Mouse (Mus musculus): ENCODE measurements around the gene Cyp8b1.

Cyp8b1 gene

DNA sequence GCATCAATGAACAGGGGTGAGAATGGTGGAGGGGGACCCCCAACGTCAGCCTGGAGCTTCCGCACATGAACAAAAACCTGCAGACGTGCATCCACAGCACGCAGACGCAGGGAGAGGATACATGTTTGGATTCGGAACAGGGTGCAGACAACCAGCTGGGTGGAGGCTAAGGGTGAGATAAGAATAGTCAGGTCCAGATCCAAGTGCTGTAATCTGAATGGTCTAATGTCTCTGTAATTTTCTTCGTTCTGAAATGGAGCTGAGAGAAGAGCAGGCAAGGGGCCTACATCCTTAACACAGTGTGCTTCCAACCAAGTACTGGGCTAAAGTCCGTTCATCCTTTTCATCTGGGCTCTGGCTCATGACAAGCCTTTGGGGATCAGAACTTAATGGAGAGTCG, 24.8 kb downstream of the Cyp8b1 start:
- WGBS: 95% methylated on average over 9 of the region's 9 CpGs

DNA sequence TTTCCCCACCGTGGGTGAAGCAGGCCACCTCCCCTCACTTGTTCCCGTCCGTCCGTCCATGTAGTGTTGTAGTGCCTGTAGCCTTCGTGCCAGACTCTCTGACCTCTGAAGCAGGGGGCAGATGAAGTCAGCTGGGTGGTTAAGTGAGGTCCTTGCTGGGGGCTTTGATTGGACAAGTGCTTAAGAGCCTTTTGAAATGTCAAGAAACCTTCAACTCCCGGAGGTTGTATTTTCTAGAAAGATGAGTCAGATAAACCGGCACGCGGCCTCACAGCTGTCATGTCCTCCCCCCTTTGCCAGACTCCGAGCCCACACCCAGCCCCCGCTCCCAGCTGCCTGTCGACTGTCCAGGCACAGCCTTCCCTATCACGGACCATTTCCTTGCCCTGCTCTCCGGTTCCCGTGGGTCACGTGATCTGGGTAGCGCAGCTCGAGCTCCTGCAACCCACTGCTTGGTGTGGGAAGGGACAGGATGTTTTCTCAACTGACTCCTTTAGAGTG, 25.6 kb downstream of the Cyp8b1 start:
- WGBS: 41% methylated on average over 18 of the region's 18 CpGs

DNA sequence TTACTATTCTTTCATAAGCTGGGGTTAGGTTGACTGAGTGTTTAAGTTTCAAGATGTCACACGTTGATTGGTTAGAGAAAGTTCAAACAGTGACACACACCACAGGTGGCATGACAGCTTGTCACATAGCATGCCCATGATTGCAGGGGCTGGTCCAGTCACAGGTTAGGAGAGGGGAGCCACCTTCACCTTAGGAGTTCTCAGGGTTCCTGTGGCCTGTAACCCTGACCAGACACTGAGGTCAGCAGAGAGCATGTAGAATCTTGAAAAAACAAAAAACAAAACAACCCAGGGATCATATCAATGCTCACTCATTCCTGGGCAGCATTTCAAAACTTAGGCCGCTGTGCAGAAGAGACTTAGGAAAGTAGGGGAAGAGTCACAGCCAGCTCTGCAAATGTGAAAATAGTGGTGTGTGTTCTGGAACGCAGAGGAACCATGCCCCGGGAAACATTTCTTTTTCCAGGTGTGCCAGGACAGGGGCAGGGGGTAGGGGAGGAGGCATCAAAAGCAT, 26.1 kb downstream of the Cyp8b1 start:
- WGBS: 63% methylated on average over 4 of the region's 4 CpGs

DNA sequence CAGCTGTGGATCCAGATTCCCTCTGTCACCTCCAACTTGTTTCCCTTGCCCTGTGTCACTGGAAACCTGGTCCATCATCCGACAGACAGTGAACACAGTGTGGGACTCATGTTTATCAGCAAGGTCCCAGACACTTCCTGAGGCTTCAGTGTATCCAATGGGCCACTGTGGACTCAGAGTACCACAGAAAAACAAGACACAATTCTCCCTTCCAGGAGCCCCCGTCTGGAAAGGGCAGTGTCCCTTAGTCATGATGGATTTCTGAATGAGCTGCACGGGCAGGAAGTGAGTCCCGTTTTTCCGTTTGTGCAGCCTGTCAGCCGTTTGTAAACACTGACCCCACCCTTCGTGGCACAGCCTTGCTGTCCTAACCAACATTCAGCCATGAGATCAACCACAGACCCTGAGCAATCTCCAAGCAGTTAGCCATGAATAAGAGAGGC, 34.1 kb downstream of the Cyp8b1 start:
- WGBS: 68% methylated on average over 7 of the region's 7 CpGs

DNA sequence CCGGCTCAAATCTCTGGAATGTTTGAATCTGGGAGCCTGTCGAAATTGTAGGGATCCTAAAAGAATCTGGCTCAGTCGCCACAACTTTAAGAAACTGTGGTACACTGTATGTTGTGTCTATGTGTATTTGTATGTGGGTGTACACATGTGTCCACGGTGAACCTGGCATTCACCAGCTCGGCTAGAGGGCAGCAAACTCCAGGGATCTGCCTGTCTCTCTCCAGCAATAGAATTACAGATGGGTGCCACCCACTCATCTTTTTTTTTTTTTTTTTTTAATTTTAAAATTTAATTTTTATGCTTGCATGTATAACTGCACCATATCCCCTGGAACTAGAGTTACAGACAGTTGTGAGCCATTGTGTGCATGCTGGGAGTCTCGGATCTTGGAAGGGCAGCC, 34.8 kb downstream of the Cyp8b1 start:
- WGBS: 42% methylated on average over 6 of the region's 6 CpGs

DNA sequence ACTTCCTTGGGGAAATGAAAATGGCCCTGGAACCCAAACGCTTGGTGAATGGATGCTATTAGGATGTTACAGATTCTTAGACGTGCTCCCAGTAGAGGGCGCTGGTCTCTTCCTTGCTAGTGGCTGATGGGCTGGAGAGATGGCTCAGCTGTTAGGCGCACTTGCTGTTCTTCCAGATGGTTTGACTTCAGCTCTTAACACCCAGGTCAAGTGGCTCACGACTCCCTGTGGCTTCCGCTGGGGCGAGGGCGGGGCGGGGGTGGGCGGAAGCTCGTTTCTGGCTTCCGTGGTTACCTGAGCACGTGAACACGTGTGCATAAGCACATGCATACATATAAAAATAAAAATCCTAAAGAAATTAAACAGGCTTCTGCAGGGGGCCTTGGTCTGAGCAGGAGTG, 35.3 kb downstream of the Cyp8b1 start:
- 26% methylated on average over 14 of the region's 14 CpGs for WGBS

DNA sequence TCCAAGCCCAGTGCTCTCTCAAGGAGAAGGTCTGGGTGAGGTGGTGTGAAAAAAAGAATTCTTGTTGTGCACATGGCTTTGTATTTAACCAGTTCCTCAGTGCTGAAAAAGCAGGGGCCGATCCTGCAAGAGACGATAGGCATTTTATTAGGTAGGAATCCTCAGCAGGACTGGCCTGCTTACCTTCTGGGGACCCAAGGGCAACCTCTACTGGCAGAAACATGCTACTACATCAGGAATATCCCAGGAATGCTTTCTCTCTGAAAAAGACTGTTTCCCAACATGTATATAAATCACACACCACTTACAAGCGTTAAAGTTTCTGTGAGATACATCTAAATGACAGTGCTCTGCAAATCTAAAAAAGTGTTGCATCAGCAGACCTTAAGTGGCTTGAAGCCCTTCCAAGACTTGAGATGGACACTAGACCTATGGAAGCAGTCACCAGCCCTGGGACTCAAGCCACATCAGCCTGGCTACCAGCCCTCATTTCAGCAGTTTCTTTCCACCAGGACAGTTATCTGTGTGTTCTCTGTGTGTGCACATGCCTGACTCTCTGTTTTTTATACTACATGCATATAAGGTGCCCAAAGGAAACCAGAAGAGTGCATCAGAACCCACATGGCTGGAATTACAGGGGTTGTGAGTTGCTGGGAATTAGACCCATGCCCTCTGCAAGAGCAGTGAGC, 38.9 kb downstream of the Cyp8b1 start:
- WGBS: 12% methylated on average over 3 of the region's 3 CpGs

DNA sequence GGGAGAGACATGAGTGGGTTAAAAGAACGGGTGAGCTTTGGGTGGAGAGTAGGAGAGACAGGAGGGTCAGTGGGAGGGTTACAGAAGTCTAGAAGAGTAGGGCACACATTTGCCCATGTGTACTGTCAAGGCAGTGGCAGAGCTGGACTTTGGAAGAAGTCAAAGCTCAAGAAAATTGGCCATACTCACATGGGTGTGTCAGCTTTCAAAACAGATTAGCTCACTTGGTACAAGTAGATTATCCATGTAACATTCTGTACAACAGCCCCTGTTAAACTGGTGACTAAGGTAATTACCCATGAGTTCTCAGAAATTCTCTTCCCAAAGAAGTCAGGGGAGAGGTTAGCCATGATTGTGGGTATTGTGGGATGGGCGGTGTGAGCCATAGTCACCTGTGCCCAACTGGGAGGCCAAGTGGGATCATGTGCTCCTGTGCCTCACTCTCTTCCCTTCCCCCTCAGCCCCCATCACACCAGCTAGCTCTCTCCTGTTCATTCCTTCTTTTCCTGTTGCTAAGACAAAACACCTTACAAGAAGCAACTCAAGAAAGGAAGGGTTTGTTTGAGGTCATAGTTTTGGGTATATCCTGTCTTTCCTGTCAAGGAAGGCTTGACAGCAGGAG, 43.9 kb downstream of the Cyp8b1 start:
- WGBS: 90% methylated on average over 2 of the region's 2 CpGs

DNA sequence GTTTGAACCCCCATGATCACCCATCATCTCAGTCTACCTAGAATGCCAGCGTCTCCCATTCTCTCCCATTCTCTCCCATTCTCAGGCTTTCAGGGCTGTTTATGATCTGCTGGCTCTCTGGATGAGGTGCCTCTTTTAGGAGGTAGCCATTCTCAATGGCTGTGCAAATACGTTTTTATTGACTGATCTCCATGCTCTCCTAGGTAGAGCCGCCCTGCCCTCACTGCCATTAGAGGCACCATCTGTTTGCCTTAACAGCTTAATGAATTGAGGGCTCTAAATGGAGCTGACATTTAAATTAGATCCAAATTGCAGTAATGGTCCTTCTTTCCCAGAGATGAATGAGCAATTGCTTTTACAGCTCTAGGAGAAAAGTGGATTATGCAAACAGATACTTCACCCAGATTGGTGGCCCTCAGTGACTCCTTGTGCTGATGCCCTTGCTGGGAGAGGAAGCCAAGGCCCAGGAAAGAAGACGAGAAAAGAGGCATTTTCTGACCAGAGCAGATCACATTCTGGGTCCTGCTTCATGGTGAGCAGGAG, 46.1 kb downstream of the Cyp8b1 start:
- 83% methylated on average over 4 of the region's 4 CpGs for WGBS

DNA sequence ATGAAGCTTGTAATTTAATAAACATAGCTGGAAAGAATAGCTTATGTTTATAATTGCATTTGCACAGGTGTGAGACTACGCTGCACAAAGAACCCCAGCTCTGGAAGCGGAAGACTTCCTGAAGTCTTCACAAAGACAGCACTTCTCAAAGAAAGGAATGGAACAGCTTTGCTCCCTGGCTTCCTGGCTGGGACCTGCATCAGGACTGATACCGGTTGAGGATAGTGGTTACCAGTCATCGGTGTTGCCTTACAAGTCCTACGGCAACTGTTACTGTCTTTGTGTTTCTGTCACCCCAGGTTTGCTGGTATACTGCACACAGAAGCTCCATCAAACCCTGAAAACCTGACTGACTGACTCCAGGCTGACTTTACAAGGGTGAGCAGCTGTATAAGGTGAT, 46.7 kb downstream of the Cyp8b1 start:
- 89% methylated on average over 5 of the region's 5 CpGs for WGBS

DNA sequence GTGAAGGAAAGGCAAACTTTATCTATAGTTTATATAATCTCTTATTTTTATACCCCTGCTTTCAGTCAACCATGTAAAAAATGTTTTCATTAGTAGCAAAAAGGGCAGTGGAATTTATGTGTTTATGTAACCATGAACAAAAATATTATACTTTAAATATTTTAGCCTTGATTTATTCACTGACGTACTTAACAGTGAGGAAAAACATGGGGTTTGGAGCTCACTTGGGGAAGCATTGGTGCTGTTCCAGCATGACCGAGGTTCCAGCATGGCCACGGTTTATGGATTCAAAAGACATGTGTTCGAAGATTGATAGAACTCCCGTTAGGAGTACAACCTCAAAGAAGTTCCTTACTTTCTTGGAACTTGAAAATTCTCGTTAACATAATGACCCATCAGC, 47.9 kb downstream of the Cyp8b1 start:
- 78% methylated on average over 6 of the region's 6 CpGs for WGBS

DNA sequence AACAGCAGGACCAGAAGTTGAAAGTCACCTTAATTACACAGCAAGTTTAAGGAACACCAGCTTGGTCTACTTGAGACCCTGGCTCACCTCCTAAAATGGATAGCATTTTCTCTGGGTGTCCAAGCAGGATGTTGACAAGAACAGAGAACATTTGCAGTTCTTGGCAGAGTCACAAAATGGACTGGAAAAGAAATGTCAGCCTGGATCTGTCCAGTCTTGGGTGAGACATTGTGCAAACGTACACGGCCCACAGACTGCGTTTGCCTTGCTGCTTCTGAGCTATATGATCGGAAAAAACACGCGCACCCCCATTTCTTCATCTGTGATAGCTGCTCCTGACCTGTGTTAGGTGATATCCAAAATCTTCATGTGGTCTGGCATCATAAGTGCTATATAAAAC, 48.5 kb downstream of the Cyp8b1 start:
- 80% methylated on average over 6 of the region's 6 CpGs for WGBS

DNA sequence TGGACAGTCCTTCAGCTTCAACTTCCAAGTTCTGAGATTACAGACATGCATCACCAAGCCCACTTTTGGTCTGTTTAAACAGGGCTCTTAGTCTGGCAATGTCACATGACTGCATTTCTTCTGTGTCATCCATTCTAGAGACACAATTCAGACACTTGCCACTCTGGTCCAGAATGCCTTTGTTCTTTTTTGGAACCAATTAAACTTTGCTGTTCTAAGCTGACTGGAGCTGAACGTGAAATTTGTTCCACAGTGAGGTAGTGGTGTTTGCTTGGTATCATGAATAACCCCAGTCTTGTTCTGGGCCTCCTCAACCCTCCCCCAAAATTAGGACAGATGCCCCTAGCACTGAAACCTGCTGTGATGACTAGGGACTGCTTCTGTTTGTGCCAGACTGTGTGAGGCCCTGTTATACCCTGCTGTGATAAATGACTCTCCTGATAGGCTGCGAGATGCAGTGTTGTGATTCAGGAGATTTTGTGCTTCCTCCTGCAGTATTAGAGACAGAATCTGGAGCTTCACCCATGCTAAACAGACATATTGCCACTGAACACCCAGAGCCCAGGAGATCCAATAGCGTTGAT, 50.6 kb downstream of the Cyp8b1 start:
- 68% methylated on average over 3 of the region's 3 CpGs for whole genome bisulfite sequencing

DNA sequence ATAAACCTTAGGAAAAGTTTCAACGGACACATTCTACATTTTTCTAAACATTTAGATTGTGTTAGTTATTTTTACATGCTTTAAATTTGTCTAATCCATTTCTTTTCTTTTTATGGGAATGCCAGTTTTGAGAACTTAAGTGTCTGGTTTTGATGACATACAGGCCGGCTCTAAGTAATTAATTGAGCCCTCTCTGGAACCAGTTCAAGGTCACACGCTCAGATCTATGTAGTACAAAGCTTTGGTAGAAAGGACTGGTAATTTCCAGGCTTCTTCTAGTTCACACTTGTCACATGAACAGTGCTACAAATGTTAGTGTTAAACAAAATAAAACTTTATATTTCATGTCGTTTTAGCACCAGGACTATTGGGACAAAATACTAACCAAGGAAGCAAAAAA, 51.3 kb downstream of the Cyp8b1 start:
- WGBS: 72% methylated on average over 4 of the region's 4 CpGs
